Mouse (Mus musculus) forebrain, postnatal 0 days (tissue): ENCODE data around the gene Gm43518. TPM values are rescaled to one million over a fixed set of nuclear protein-coding genes. Genes with fewer than 3 reads are reported as not detected.

ENCODE experiments used
- ATAC-seq: fragments of 200-750 bp; cut with Nextera tagmentation; 2 replicates; pipeline ENCODE4 v1.8.0; 2017; ENCODE audit warnings: mild to moderate bottlenecking, moderate library complexity
- DNase-seq: peaks from one replicate; pipeline ENCODE4 v3.0.0-alpha.2; 2015
- H3K27ac ChIP-seq: fragments of 300-500 bp; sonication (generic); 2 replicates; pipeline ENCODE4 v1.5.1; 2014; ENCODE audit warnings: low read depth, mild to moderate bottlenecking, antibody characterized with exemption, low read length, moderate library complexity, mixed read lengths
- H3K27me3 ChIP-seq: fragments of 300-500 bp; sonication (generic); 2 replicates; pipeline ENCODE4 v1.6.1; 2014; ENCODE audit warnings: mild to moderate bottlenecking, low read length, mixed read lengths; ENCODE audit not compliant: insufficient read depth
- H3K36me3 ChIP-seq: fragments of 300-500 bp; sonication (generic); 2 replicates; pipeline ENCODE4 v1.6.1; 2014; ENCODE audit warnings: mild to moderate bottlenecking, moderate library complexity; ENCODE audit not compliant: insufficient read depth
- H3K4me1 ChIP-seq: fragments of 300-500 bp; sonication (generic); 2 replicates; pipeline ENCODE4 v1.6.1; 2014; ENCODE audit warnings: antibody characterized with exemption; ENCODE audit not compliant: insufficient read depth
- H3K4me2 ChIP-seq: fragments of 300-500 bp; sonication (generic); 2 replicates; pipeline ENCODE4 v1.6.1; 2014; ENCODE audit warnings: low read depth, mild to moderate bottlenecking, moderate library complexity
- H3K4me3 ChIP-seq: fragments of 300-500 bp; sonication (generic); 2 replicates; pipeline ENCODE4 v1.5.1; 2014; ENCODE audit warnings: low read depth, low read length, mixed read lengths
- H3K9ac ChIP-seq: fragments of 300-500 bp; sonication (generic); 2 replicates; pipeline ENCODE4 v1.6.1; 2014; ENCODE audit warnings: mild to moderate bottlenecking
- H3K9me3 ChIP-seq: fragments of 300-500 bp; sonication (generic); 2 replicates; pipeline ENCODE4 v1.6.1; 2016; ENCODE audit warnings: low read length
- CTCF ChIP-seq: sonication (generic); IDR thresholded peaks from 2 replicates; pipeline ENCODE4 v1.5.1; 2016; ENCODE audit warnings: antibody characterized with exemption, control low read depth, low read depth
- WGBS: fragments of 180-500 bp; shearing (Covaris S2); extraction: QIAGEN DNeasy Blood & Tissue Kit; methylation state at CpG from one replicate; pipeline ENCODE4 v1.1.7; 2014; 5-methylcytosine and 5-hydroxymethylcytosine counted together
- polyA plus RNA-seq: library from polyadenylated mRNA; unstranded; fragments of >200 nt; fragmentation: Nextera tagmentation; extraction: Ambion mirVana; gene quantifications from 2 replicates; pipeline ENCODE4 v1.2.1, GENCODE M21; 2015
- total RNA-seq: library from RNA; depleted of rRNA; stranded (reverse); fragments of >200 nt; gene quantifications from 2 replicates; pipeline ENCODE4 v1.2.3, GENCODE M21; 2014; rRNA removed

Gm43518 gene
- 0.38 and 0.57 TPM in 2 replicates for total RNA-seq
- polyA plus RNA-seq = 0.30 and 1.2 TPM in 2 replicates

DNA sequence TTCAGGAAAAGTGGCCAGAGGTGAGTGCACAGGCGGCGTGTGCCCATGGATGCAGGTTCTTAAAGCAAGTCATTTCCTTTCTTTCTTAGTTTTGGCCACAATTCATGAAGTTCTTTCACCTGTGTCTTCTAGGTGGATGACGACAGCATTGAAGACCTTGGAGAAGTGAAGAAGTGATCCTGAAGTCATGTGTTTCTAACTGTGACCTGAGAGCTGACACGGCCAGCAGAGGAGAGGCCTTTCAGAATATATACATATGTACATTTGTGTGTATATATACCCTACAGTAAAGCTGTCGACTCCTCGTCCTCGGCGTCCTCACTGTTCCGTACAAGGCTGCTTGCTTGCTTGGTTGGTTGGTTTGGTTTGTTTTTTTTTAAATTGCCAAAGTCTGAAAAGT, at the start of gene Gm43518:
Gm43518 (plus strand) TSS at position 301 of the 400 bp plus-strand sequence.
- no peak within 1 kb of the TSS for H3K9ac ChIP-seq
- no peaks in the 10 kb centered on the region for H3K4me1 ChIP-seq
- H3K9me3 ChIP-seq = no peaks in the 10 kb centered on the region
- no peak within 1 kb of the TSS for H3K4me2 ChIP-seq
- no peaks in the 10 kb centered on the region for H3K27me3 ChIP-seq
- no peak for DNase-seq
- peaks cover 47% of the 10 kb centered on the region for H3K36me3 ChIP-seq
- no peak within 1 kb of the TSS for H3K27ac ChIP-seq
- WGBS = 94% methylated on average over 9 of the region's 9 CpGs
- no peak for ATAC-seq
- no peak within 1 kb of the TSS for H3K4me3 ChIP-seq
- TF ChIP-seq CTCF = no peak

DNA sequence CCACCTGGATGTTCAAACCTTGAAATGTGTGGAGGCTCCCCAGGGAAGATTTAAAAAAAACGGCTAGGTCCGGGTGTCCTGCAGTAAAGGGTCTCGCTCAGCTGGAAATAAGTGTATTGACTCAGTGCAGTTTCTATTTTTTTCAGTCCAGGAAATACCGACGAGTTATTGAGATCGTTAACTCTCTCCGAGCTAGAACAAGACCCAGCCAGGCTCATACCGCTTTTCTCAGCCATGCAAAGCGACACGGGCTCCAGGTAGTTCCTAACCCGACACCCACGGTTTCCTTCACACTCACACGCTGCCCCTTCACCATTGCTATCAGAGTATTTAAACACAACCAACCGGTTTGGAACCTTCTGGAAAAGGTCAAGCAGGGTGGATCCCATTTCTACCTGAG, 49.2 kb upstream of the Gm43518 start:
- WGBS = 48% methylated on average over 14 of the region's 14 CpGs
- Histone ChIP-seq H3K36me3 (no peaks in the 10 kb centered on the region), H3K27ac (no peak overlapping the region), H3K4me2 (peak overlapping the region; percentile 17; the same call in 1 of the 2 replicates), H3K4me3 (no peak overlapping the region), H3K4me1 (no peaks in the 10 kb centered on the region), H3K9ac (no peak overlapping the region), H3K27me3 (no peaks in the 10 kb centered on the region), H3K9me3 (no peaks in the 10 kb centered on the region)
- ATAC-seq (no peak), DNase-seq (no peak)
- no peak for TF ChIP-seq CTCF

DNA sequence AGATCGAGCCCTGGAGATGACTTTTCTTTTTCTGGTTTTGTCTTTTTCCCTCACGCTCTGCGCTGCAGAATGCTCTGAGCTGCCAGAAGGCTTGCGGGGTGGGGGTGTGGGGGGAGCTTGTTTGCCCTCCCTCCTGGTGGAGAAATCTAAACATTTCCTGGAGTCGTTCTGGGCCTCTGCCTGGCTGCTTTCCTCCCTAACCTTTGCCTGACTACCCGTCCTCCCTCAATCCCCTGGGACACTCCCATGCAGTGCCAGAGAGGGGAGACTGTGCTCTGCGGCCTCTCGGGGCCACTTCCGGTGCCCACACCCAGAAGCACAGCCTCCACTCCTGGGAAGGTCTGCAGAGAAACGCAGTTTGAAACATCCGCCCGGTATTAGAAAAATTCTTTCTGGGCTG, 47.3 kb upstream of the Gm43518 start, which contains the start of gene Hcar1:
Hcar1 (minus strand) TSS at position 93 of the 400 bp plus-strand sequence.
- no peaks in the 10 kb centered on the region for H3K9me3 ChIP-seq
- no peak within 1 kb of the TSS for H3K4me3 ChIP-seq
- no peaks in the 10 kb centered on the region for H3K27me3 ChIP-seq
- H3K27ac ChIP-seq = no peak within 1 kb of the TSS
- H3K36me3 ChIP-seq = no peaks in the 10 kb centered on the region
- ATAC-seq (no peak), DNase-seq (no peak)
- no peak within 1 kb of the TSS for H3K9ac ChIP-seq
- H3K4me2 ChIP-seq = 0 out of 2 replicates have a peak within 1 kb of the TSS, but pooled peaks have one; percentile 5
- WGBS = 77% methylated on average over 12 of the region's 12 CpGs
- TF ChIP-seq CTCF = no peak
- H3K4me1 ChIP-seq = no peaks in the 10 kb centered on the region

DNA sequence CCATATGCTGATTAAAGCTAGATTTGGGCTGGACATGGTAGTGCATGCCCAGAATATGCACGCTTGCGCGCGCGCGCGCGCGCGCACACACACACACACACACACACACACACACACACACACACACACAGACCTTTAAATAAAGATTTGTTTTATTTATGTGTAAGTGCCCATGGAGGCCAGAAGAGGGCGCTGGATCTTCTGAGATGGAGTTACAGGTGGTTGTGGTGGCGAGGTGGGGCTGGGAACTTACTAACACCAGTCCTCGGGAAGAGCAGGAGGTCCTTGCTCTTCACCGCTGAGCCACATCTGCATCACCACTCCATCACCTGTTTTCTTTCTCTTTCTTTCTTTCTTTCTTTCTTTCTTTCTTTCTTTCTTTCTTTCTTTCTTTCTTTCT, 46.4 kb upstream of the Gm43518 start:
- no peaks in the 10 kb centered on the region for H3K4me1 ChIP-seq
- no peak for TF ChIP-seq CTCF
- DNase-seq = no peak
- no peak overlapping the region for H3K9ac ChIP-seq
- no peaks in the 10 kb centered on the region for H3K9me3 ChIP-seq
- no peak overlapping the region for H3K4me2 ChIP-seq
- H3K27ac ChIP-seq = no peak overlapping the region
- H3K27me3 ChIP-seq = no peaks in the 10 kb centered on the region
- ATAC-seq = no peak
- H3K36me3 ChIP-seq = no peaks in the 10 kb centered on the region
- 82% methylated on average over 14 of the region's 14 CpGs for whole genome bisulfite sequencing
- no peak overlapping the region for H3K4me3 ChIP-seq

DNA sequence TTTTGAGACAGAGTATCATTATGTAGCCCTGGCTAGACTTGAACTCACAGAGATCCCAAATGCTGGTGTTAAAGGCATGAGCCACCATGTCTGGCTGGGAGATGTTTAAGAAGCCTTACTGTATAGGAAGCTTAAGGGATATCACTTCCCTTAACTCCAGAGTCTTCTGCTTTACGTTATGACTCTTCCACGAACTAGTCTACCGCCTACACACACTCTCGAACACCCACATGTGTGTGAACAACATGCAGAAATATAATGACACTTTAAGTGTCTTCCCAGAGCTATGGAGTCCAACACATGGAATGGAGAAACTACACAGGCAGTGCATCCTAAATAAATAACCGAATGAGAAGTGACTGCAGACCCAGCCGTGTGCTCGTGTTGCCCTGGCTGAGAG, 43.3 kb upstream of the Gm43518 start:
- H3K4me2 ChIP-seq = no peak overlapping the region
- no peaks in the 10 kb centered on the region for H3K4me1 ChIP-seq
- H3K27ac ChIP-seq = no peak overlapping the region
- 81% methylated on average over 7 of the region's 7 CpGs for WGBS
- no peak overlapping the region for H3K9ac ChIP-seq
- no peak overlapping the region for H3K4me3 ChIP-seq
- no peaks in the 10 kb centered on the region for H3K27me3 ChIP-seq
- no peak for DNase-seq
- ATAC-seq = no peak
- no peak for TF ChIP-seq CTCF
- H3K36me3 ChIP-seq = no peaks in the 10 kb centered on the region
- H3K9me3 ChIP-seq = no peaks in the 10 kb centered on the region

DNA sequence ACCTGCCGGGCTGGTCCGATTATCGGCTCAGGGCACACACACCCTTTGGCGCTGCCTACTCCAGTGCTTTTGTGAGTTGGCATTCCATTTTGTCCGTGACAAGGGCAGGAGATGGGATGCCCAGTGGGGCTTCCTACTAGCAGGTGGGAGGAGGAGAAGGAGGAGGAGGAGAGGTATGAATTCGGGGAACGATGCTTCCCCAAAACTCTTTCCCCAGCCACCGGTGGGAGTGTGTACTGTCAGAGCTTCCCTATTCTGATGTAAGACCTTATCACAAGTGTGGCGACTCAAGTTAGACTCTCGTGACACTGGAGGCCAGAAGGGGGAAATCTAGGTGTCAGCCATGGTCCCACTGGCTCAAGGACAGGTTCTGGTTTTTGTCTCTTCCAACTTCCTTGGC, 42.9 kb upstream of the Gm43518 start:
- Histone ChIP-seq H3K36me3 (no peaks in the 10 kb centered on the region), H3K9ac (no peak overlapping the region), H3K4me3 (no peak overlapping the region), H3K4me1 (no peaks in the 10 kb centered on the region), H3K27me3 (no peaks in the 10 kb centered on the region), H3K27ac (no peak overlapping the region), H3K4me2 (no peak overlapping the region), H3K9me3 (no peaks in the 10 kb centered on the region)
- 80% methylated on average over 10 of the region's 10 CpGs for WGBS
- no peak for ATAC-seq
- no peak for DNase-seq
- no peak for TF ChIP-seq CTCF

DNA sequence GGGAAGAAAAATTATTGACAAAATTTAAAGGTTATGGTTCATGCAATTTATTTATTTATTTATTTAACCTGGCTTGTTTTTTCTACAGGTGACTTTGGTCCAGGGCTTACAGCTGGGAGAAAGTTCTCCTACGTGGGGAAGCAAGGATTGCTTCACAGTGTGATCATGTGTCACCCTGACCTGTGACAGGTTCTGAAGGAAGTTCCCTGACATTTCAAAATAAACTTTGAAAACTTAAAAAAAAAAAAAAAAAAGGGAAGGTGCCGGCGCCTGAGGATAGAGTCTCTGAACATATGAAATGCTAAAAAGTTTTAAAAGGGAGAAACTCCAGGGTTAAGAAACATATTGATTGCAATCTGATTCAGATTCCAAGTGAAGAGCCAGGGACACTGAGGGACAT, 40.9 kb upstream of the Gm43518 start:
- DNase-seq = no peak
- no peaks in the 10 kb centered on the region for H3K36me3 ChIP-seq
- WGBS = 86% methylated on average over 3 of the region's 3 CpGs
- no peak overlapping the region for H3K4me2 ChIP-seq
- ATAC-seq = no peak
- H3K27ac ChIP-seq = no peak overlapping the region
- no peak overlapping the region for H3K9ac ChIP-seq
- H3K4me1 ChIP-seq = no peaks in the 10 kb centered on the region
- H3K27me3 ChIP-seq = no peaks in the 10 kb centered on the region
- no peak for TF ChIP-seq CTCF
- no peaks in the 10 kb centered on the region for H3K9me3 ChIP-seq
- H3K4me3 ChIP-seq = no peak overlapping the region
